Mouse (Mus musculus): ENCODE results near the gene Tnfsf15.
A peak's percentile ranks its signal among the peaks of the same experiment; 100 is the strongest.

Gene Tnfsf15

DNA sequence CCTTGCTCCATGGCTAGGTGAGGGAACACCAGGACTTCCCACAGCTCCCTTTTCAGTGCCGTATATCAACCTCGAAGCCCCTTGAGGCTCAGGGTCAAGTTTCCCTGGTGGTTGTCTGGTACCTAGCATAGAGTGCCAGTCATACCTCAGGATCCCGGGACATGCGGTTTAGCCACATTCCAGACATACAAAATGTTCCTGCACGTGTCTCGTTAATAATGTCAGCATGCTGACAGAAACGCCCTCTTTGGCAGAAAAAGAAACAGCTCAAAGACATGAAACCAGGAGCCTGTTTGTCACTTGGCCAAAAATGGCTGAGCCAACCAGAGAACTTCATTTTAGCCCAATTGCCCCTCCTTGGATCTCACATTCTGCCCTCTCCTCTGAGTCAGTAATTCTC lies 2.8 kb downstream of the Tnfsf15 start:
- DNase-seq (ENCODE audit: low spot score): no peak

DNA sequence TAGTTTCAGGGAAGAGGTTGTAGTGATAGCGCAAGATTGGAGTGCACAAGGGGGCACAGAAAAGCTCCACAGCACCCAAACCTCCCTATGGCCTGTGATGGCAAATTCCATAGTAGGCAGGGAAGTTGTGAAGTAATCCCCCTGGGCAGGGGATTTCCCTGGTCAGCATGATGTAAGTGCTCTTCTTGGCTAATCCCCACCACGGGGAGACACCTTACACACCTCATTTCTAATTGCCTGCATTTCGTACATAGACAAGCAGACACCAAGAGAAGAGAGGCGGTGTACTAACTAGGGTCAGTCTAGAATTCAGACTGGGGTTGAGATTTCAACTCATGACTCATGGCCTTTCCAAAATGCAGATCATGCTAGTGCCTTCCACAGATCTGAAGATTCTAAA lies 4.2 kb downstream of the Tnfsf15 start:
- DNase-seq (ENCODE audit: low spot score): no peak

GRCm38 (mm10) chr4:63740001-63740400 lies 4.9 kb downstream of the Tnfsf15 start:
- no peak for DNase-seq (ENCODE audit: low spot score)

DNA sequence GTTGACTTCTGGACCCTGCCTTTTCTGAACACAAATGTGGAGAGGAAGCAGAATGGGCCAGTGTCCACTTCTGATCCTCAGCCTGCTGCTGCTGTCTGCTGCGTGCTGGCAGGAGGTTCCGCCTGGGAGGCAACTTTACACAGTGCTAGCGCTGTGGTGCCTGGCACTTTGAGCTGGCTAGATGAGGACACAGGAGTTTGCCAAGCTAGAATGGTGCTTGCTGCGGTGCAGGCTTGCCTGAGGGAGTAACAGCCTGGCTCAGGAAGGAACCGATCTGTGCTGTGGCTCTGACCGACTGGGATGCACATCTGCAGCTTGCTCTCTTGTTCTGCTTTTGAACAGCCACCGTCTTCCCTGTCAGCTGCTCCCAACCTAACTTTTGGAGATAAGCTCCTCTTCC lies 5.4 kb downstream of the Tnfsf15 start:
- DNase-seq (ENCODE audit: low spot score): no peak

DNA sequence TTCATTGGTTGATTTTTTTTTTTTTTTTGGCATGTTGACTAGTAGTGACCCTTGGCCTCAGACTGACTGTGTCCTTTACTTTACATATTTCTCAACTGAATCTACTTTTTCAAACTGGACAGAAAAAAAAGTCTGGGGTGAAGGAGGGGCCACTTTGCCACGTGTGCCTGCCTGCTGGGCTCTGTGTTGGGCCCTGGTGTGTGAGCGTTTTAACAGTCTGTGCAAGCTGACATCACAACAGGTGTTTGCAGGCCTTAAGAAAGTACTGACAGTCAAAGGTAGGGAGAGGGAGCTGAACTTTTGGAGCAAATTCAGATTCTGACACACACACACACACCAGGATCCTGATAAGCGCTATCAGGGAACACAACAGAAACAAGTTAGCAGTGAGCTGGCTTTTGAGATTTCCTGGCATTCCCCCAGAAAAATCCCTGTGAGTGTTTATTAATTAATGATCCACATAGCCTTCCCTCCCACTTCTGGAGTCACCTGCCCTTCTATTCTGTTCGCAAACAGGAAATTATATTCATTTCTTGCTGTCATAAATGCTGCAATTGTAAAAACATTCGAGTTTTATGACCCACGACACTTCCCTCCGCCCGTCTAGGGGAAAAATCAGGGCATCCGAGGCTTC lies 6.4 kb downstream of the Tnfsf15 start:
- no peak for DNase-seq (ENCODE audit: low spot score)

DNA sequence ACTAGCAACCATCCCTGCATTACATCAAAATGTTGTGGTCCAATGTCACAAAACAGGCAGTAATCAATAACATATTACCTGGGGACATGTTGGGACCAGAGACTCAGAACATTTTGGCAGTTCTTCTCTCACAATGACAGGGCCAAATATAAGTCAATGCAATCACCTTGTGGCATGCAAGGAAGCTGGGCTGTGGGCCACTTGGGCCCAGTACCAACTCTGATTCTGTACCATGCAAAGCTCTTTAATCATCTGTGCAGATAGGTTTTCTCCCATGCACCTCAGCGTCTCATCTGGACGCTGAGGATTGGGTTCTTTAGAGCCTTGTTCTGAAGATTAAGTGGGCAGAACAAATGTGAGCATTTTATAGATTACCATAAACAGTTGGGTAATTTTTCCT lies 13.6 kb downstream of the Tnfsf15 start:
- no peak for DNase-seq (ENCODE audit: low spot score)

DNA sequence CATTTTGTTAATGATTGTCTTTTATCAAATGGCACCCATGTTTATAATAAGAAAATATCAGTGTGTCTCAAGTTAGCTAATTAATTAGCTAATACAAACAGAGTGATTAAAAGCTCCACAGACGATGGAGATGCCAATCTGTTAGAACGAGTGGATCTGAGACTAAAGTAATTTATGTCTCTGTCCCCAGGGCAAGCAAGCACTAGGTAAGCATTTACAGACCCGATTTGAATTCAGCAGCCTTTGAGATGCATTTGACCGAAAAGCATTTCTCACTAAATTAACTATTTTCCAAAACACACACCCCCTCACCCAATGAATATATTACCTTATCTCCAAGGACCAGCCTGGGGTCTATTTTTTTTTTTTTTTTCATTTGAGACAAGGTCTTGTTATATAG lies 18.2 kb downstream of the Tnfsf15 start:
- no peak for DNase-seq (ENCODE audit: low spot score)

- DNase-seq (ENCODE audit: low spot score): no peak
Measured at GRCm38 (mm10) chr4:63725981-63726380, 18.9 kb downstream of the Tnfsf15 start.

DNA sequence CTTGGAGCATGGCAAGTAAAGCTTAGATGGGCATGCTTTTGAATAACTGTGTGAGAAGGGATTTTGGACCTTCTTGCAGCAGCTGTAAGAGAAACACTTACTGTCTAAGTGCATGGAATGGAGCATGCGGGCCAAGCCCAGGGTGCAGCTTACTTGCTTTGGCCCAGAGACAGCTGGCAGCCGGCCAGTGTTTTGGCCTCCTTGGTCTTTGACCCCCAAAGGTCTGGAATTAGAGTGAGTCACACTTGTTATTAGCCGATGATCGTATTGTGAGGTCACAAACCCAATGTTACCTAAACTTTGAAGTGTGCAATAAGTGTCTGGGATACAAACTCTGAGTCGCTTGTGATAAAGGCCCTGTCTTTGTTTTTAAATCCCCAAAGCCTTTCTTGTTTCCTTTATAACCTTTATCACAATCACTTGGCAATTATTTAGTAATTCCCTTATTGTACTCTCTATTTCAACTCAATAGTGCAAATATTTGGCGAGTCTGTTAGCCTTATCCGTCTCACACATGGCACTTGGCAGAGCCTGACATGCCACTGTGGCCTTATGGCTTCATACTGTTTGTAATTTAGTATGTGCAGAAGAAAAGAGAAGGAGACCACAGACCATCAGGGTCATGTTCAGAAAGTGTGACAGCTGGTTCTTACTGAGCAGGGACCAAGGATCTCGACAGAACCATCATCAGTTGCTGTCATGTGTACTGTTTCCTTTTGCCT lies 26.8 kb downstream of the Tnfsf15 start:
- DNase-seq (ENCODE audit: low spot score): no peak

GRCm38 (mm10) chr4:63711886-63712285 lies 33.0 kb downstream of the Tnfsf15 start:
- DNase-seq (ENCODE audit: low spot score): no peak

- peak; percentile 27 for DNase-seq (ENCODE audit: low spot score)
Measured at GRCm38 (mm10) chr4:63710431-63711220, 34.3 kb downstream of the Tnfsf15 start.

GRCm38 (mm10) chr4:63706279-63706971 lies 38.5 kb downstream of the Tnfsf15 start:
- no peak for DNase-seq (ENCODE audit: low spot score)

- no peak for DNase-seq (ENCODE audit: low spot score)
Measured at GRCm38 (mm10) chr4:63704232-63704631, 40.7 kb downstream of the Tnfsf15 start.

GRCm38 (mm10) chr4:63703686-63704085 lies 41.2 kb downstream of the Tnfsf15 start:
- no peak for DNase-seq (ENCODE audit: low spot score)

DNA sequence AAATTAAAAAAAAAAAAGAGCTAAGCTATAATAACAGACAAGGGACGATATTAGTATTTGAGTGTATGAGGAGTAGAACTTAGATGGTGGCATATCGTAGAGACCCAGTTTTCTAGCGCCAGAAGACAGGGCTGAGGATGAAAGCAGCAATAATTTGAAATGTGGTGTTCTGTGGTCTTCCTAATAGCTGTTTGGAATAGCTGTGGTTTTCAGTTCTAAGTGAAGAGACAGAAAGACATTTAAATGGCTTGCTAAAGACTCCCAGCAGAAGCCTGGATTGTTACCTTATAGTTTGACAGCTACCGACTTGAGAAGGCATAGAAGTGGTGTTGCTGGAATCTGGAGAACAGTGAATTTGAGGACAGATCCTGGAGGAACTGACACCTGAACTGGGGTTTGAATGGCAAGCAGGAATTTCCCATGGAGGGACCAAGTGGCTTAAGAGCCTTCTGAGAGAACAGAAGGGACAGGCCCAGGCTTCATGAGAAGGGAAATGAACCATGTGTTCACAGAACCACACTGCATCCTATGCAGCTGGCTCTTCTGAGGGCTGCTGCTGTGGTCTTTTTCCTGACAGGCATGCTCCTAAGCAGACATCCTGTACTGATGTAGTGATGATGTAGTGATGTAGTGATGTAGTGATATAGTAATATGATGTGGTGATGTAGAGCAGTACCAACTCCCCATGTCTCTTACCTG lies 42.8 kb downstream of the Tnfsf15 start:
- no peak for DNase-seq (ENCODE audit: low spot score)

- DNase-seq (ENCODE audit: low spot score): no peak
Measured at GRCm38 (mm10) chr4:63699749-63700148, 45.2 kb downstream of the Tnfsf15 start.

DNA sequence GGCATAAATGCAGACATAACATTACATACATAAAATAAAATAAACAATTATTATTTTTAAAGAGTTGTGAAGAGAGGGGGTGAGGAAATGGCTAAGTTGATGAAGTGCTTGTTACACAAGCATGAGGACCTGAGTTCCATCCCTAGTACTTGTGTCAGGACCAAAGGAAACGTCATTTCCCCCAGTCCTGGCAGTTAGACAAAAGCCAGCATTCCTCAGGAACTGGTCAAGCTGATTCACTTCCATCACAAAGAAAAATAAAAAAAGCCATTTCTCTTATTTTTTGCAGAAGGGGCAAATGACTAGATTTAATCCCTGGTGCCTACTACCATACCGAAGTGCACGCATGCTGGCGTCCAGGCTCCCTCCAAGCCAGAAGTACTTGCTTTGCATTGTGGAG lies 48.0 kb downstream of the Tnfsf15 start:
- no peak for DNase-seq (ENCODE audit: low spot score)

- no peak for DNase-seq (ENCODE audit: low spot score)
Measured at GRCm38 (mm10) chr4:63692351-63692750, 52.6 kb downstream of the Tnfsf15 start.

DNA sequence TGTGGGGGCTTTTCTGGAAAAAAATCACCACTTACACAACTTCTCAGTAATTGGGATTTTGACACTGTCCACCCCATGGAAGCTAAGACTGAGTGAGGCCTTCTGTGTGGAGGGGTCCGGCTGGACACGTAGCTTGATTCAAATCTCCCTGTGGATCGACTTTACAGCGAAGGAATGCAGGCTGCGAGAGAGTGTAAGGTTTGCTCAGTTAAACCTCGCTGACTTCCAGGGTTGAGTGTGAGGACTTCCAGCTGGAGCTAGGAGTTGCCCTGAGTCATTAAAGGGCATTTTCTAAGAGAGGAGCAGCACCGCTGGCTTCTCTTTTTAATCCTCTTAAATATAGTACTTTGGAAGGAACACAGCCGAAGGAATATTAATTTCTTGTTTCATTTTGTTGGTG lies 57.5 kb downstream of the Tnfsf15 start:
- peak; percentile 12 for DNase-seq (ENCODE audit: low spot score)

DNA sequence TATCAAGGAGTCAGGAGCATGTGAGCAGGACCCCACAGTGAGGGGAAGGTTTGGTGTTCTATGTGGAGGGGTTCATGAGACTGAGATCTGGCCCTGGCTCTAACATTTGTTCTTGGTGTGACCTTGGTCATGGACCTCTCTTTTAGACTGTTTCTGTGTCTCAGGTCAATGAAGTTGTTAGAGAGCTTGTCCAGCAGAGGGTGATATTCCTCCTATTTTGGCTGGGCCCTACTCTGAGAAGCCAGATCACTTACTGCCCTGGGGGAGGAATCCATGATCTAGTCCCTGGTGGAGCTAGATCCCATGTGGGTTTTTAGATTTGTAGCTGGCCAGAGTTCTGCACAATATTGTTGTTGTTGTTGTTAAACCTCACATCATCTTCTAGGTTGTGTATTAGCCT lies 58.8 kb downstream of the Tnfsf15 start:
- DNase-seq (ENCODE audit: low spot score): peak; percentile 64

DNA sequence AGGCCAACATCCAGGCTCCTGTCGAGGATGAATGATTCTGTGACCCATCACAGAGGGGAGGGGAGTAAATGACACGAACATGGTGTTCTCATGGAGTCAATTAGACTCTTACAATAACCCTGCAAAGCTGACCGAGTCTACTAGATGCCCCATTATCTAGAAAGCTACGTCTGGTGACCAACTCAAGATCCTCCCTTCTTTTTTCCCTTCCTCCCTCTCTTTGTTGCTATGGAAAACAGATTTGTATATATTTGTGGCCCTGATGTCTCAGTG lies 59.7 kb downstream of the Tnfsf15 start:
- DNase-seq (ENCODE audit: low spot score): no peak
